Mouse (Mus musculus) A20 (cell line): ENCODE measurements at regions not wholly inside any gene's neighbourhood (a gene's known extent, or its start where the extent isn't known, plus 50 kb on each side); places are given as distances from the start of the nearest gene placed in this dataset.
A peak's percentile ranks its signal among the peaks of the same experiment; 100 is the strongest.

ENCODE experiments used
- DNase-seq: peaks from one replicate; pipeline ENCODE4 v3.0.0-alpha.2; 2011; ENCODE audit warnings: low read depth, low spot score

- no peak for DNase-seq
Measured at GRCm38 (mm10) chr4:40400089-40400488, 71.9 kb upstream of the Tmem215 start.

GRCm38 (mm10) chr4:40390183-40390582 is 81.8 kb upstream of the Tmem215 start:
- no peak for DNase-seq

- DNase-seq: peak; percentile 6
Measured at GRCm38 (mm10) chr4:40385284-40385683, 86.7 kb upstream of the Tmem215 start.

GRCm38 (mm10) chr4:40384704-40385103 is 87.3 kb upstream of the Tmem215 start:
- no peak for DNase-seq

- DNase-seq: no peak
Measured at GRCm38 (mm10) chr4:40380309-40380708, 91.7 kb upstream of the Tmem215 start.

- DNase-seq: no peak
Measured at GRCm38 (mm10) chr4:40375439-40376154, 96.4 kb upstream of the Ndufb6 start.

GRCm38 (mm10) chr4:40374213-40374612 is 95.0 kb upstream of the Ndufb6 start:
- no peak for DNase-seq

GRCm38 (mm10) chr4:40364329-40364728 is 85.1 kb upstream of the Ndufb6 start:
- DNase-seq: no peak

GRCm38 (mm10) chr4:40359307-40359706 is 80.1 kb upstream of the Ndufb6 start:
- DNase-seq: no peak

GRCm38 (mm10) chr4:40357088-40357853 is 78.0 kb upstream of the Ndufb6 start:
- DNase-seq: peak; percentile 10

- no peak for DNase-seq
Measured at GRCm38 (mm10) chr4:40355791-40356450, 76.7 kb upstream of the Ndufb6 start.

GRCm38 (mm10) chr4:40354456-40354855 is 75.2 kb upstream of the Ndufb6 start:
- no peak for DNase-seq

GRCm38 (mm10) chr4:40351648-40352047 is 72.4 kb upstream of the Ndufb6 start:
- no peak for DNase-seq

- DNase-seq: no peak
Measured at GRCm38 (mm10) chr4:40351090-40351489, 71.9 kb upstream of the Ndufb6 start.

- DNase-seq: no peak
Measured at GRCm38 (mm10) chr4:40345847-40346246, 66.6 kb upstream of the Ndufb6 start.

GRCm38 (mm10) chr4:40342181-40342580 is 63.0 kb upstream of the Ndufb6 start:
- DNase-seq: no peak

- DNase-seq: peak; percentile 26
Measured at GRCm38 (mm10) chr4:40334841-40335240, 55.6 kb upstream of the Ndufb6 start.

- DNase-seq: no peak
Measured at GRCm38 (mm10) chr4:40329737-40330136, 50.5 kb upstream of the Ndufb6 start.
